Mouse (Mus musculus): Measurements from ENCODE around the gene Psmb7. TPM values are rescaled to one million over a fixed set of nuclear protein-coding genes. Genes with fewer than 3 reads are reported as not detected.

The Psmb7 gene
- polyA plus RNA-seq, 1 experiment, result 377 TPM

DNA sequence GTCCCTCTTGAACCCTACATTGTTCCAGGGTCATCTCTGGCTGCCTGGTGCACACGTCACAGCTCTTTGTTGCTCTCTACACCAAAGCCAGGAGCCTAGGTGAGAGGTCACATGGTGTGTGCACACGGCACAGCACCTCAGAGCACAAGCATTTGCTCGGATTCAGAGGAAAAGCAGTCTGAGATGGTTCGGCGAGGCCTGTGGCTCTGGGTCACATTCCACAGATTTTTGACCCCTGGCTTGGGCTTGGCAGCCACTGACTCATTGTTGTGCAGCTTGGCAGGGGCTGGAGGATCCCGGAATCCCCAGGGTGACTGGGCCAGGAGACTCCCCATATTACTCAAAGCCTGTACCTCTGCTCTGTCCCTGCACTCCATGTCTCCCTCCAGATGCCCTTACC lies 97.7 kb downstream of the Psmb7 start:
- H3K4me3 ChIP-seq (ENCODE audit: insufficient read depth, poor library complexity, severe bottlenecking), result no peak overlapping the region
- H3K27me3 ChIP-seq (ENCODE audit: control insufficient read depth, insufficient read depth, insufficient read length), result no peaks in the 10 kb centered on the region
- no peak overlapping the region for H3ac ChIP-seq (ENCODE audit: control insufficient read depth, insufficient read length, low read depth)
- H3K79me3 ChIP-seq (ENCODE audit: low read depth), result peaks cover 50% of the 10 kb centered on the region
- H3K79me2 ChIP-seq (ENCODE audit: control insufficient read depth, insufficient read depth), result peaks cover 94% of the 10 kb centered on the region
- TF ChIP-seq FOSL1 (IDR thresholded peaks at IDR 0.05; ENCODE audit: insufficient read depth, low read length, poor library complexity, severe bottlenecking), result peak; percentile 60
- no peak for TF ChIP-seq CTCF (IDR thresholded peaks at IDR 0.05; ENCODE audit: control insufficient read depth, insufficient read depth, insufficient read length)
- peak; percentile 14 for TF ChIP-seq MYOD1 (IDR thresholded peaks at IDR 0.05; ENCODE audit: control insufficient read depth, insufficient read length, low read depth)
- peak; percentile 94 for TF ChIP-seq USF1 (IDR thresholded peaks at IDR 0.05; ENCODE audit: low read depth)
- TF ChIP-seq MAX (IDR thresholded peaks at IDR 0.05), result peak; percentile 82
- TF ChIP-seq MYOG (IDR thresholded peaks at IDR 0.05; ENCODE audit: control insufficient read depth, extremely low read depth, insufficient read length), result no peak
- H3K36me3 ChIP-seq (ENCODE audit: control insufficient read depth, insufficient read depth), result peaks cover 7% of the 10 kb centered on the region

GRCm38 (mm10) chr2:38545706-38546105 lies 98.2 kb downstream of the Psmb7 start:
- TF ChIP-seq CEBPB (IDR thresholded peaks at IDR 0.05; ENCODE audit: low read depth) (no peak), CTCF (IDR thresholded peaks at IDR 0.05; ENCODE audit: control insufficient read depth, insufficient read depth, insufficient read length) (no peak), MYOD1 (IDR thresholded peaks at IDR 0.05; ENCODE audit: control insufficient read depth, insufficient read length, low read depth) (no peak), FOSL1 (IDR thresholded peaks at IDR 0.05; ENCODE audit: insufficient read depth, low read length, poor library complexity, severe bottlenecking) (no peak), USF1 (IDR thresholded peaks at IDR 0.05; ENCODE audit: low read depth) (no peak), MYOG (IDR thresholded peaks at IDR 0.05; ENCODE audit: control insufficient read depth, extremely low read depth, insufficient read length) (no peak), MAX (IDR thresholded peaks at IDR 0.05) (no peak)
- peaks cover 94% of the 10 kb centered on the region for H3K79me2 ChIP-seq (ENCODE audit: control insufficient read depth, insufficient read depth)

DNA sequence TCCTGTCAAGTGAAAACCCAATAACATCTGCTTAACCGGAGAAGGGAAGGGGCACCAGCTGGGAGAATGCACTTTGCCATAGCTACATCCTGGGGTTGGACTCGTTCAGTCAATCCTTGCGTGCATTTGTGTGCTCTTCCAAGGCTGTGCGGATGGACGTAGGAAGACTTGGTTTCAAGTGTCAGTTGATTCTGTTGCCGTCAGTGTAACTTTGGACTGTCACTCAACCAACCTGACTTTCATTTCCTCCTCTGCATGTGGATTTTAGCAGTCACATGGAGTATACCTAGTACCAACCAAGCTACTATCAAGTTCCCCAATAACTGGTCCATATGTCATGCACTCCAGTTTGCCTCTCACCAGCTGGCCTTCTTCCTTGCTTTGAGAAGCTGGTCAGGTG lies 98.9 kb downstream of the Psmb7 start:
- no peak overlapping the region for H3ac ChIP-seq (ENCODE audit: control insufficient read depth, insufficient read length, low read depth)
- H3K79me3 ChIP-seq (ENCODE audit: low read depth), result peaks cover 56% of the 10 kb centered on the region
- peaks cover 94% of the 10 kb centered on the region for H3K79me2 ChIP-seq (ENCODE audit: control insufficient read depth, insufficient read depth)
- no peak overlapping the region for H3K4me3 ChIP-seq (ENCODE audit: insufficient read depth, poor library complexity, severe bottlenecking)
- no peaks in the 10 kb centered on the region for H3K27me3 ChIP-seq (ENCODE audit: control insufficient read depth, insufficient read depth, insufficient read length)
- H3K36me3 ChIP-seq (ENCODE audit: control insufficient read depth, insufficient read depth), result no peaks in the 10 kb centered on the region
- no peak for TF ChIP-seq MYOD1 (IDR thresholded peaks at IDR 0.05; ENCODE audit: control insufficient read depth, insufficient read length, low read depth)
- TF ChIP-seq MAX (IDR thresholded peaks at IDR 0.05), result no peak
- TF ChIP-seq CTCF (IDR thresholded peaks at IDR 0.05; ENCODE audit: control insufficient read depth, insufficient read depth, insufficient read length), result no peak

More at GRCm38 (mm10) chr2:38545706-38546105, 98.2 kb downstream of the Psmb7 start:
- Histone ChIP-seq H3K27me3 (ENCODE audit: control insufficient read depth, insufficient read depth, insufficient read length) (no peaks in the 10 kb centered on the region), H3K4me3 (ENCODE audit: insufficient read depth, poor library complexity, severe bottlenecking) (no peak overlapping the region), H3K79me3 (ENCODE audit: low read depth) (peaks cover 52% of the 10 kb centered on the region), H3ac (ENCODE audit: control insufficient read depth, insufficient read length, low read depth) (no peak overlapping the region), H3K36me3 (ENCODE audit: control insufficient read depth, insufficient read depth) (peaks cover 2% of the 10 kb centered on the region)

DNA sequence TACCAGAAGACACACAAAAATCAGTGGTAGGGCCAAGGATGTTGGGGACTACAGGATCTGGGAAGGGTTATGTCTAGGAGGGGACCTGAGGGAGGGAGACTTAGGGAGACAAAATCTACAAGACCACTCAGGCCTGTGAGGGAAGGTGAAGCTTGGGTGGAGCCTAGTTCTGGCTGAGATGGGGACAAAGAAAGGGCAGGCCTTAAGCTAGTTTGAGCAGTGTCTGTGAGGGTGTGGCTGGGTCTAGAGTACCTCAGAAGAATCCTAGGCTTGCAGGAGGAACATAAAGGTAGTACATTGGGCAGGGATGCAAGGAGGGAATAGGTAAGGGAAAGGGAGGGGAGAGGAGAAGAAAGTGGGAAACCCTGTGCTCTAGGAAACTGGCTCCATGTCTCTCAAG lies 99.5 kb downstream of the Psmb7 start:
- H3ac ChIP-seq (ENCODE audit: control insufficient read depth, insufficient read length, low read depth), result no peak overlapping the region
- no peaks in the 10 kb centered on the region for H3K27me3 ChIP-seq (ENCODE audit: control insufficient read depth, insufficient read depth, insufficient read length)
- no peaks in the 10 kb centered on the region for H3K36me3 ChIP-seq (ENCODE audit: control insufficient read depth, insufficient read depth)
- H3K79me2 ChIP-seq (ENCODE audit: control insufficient read depth, insufficient read depth), result peaks cover 94% of the 10 kb centered on the region
- H3K4me3 ChIP-seq (ENCODE audit: insufficient read depth, poor library complexity, severe bottlenecking), result no peak overlapping the region
- H3K79me3 ChIP-seq (ENCODE audit: low read depth), result peaks cover 54% of the 10 kb centered on the region
- TF ChIP-seq MAX (IDR thresholded peaks at IDR 0.05) (no peak), CTCF (IDR thresholded peaks at IDR 0.05; ENCODE audit: control insufficient read depth, insufficient read depth, insufficient read length) (no peak), USF1 (IDR thresholded peaks at IDR 0.05; ENCODE audit: low read depth) (no peak), MYOD1 (IDR thresholded peaks at IDR 0.05; ENCODE audit: control insufficient read depth, insufficient read length, low read depth) (no peak), MYOG (IDR thresholded peaks at IDR 0.05; ENCODE audit: control insufficient read depth, extremely low read depth, insufficient read length) (no peak), FOSL1 (IDR thresholded peaks at IDR 0.05; ENCODE audit: insufficient read depth, low read length, poor library complexity, severe bottlenecking) (no peak), CEBPB (IDR thresholded peaks at IDR 0.05; ENCODE audit: low read depth) (no peak)

DNA sequence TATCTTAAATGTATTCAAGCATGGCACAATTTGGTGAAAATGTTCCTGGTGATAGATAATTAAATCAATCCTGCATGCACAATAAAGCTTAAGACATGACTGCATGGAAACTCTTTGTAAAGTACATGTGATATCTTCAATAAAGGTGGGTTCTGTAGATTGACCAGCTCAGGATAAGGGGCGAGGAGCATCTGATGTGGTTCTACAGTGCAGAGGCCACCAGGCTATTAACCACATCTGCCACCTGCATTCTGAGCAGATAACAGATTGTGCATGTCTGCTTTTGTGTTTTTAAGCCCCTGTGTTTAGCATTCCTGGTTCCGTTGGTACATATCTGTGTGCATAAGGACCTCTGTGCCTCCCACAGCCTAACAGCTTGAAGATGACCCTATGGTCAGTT lies 100.7 kb downstream of the Psmb7 start:
- no peaks in the 10 kb centered on the region for H3K27me3 ChIP-seq (ENCODE audit: control insufficient read depth, insufficient read depth, insufficient read length)
- H3K79me2 ChIP-seq (ENCODE audit: control insufficient read depth, insufficient read depth), result peaks cover 94% of the 10 kb centered on the region
- no peak for TF ChIP-seq MAX (IDR thresholded peaks at IDR 0.05)
- no peak overlapping the region for H3K4me3 ChIP-seq (ENCODE audit: insufficient read depth, poor library complexity, severe bottlenecking)
- H3K36me3 ChIP-seq (ENCODE audit: control insufficient read depth, insufficient read depth), result no peaks in the 10 kb centered on the region
- H3ac ChIP-seq (ENCODE audit: control insufficient read depth, insufficient read length, low read depth), result no peak overlapping the region
- H3K79me3 ChIP-seq (ENCODE audit: low read depth), result peaks cover 57% of the 10 kb centered on the region

DNA sequence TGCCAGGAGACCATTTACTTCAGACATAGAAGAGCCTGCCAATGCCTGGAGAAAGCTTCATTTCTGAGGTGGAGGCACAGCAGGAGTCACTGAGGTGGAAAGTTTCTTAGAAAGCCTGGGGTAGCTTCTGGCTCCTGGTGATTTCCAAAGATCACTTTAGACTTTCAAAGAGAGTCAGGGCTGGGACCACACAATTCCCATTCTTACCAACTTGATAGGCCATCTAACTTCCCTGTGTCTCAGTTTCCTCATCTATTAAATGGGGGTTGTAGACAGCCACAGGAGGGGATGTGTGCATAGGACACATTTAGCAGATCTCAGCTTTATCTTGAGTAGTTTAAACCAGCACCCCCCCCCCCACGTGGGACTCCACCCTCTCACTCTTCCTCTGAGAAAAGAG lies 101.5 kb downstream of the Psmb7 start:
- peaks cover 4% of the 10 kb centered on the region for H3K36me3 ChIP-seq (ENCODE audit: control insufficient read depth, insufficient read depth)
- H3K27me3 ChIP-seq (ENCODE audit: control insufficient read depth, insufficient read depth, insufficient read length), result no peaks in the 10 kb centered on the region
- no peak overlapping the region for H3K4me3 ChIP-seq (ENCODE audit: insufficient read depth, poor library complexity, severe bottlenecking)
- no peak overlapping the region for H3ac ChIP-seq (ENCODE audit: control insufficient read depth, insufficient read length, low read depth)
- TF ChIP-seq USF1 (IDR thresholded peaks at IDR 0.05; ENCODE audit: low read depth), result no peak
- peaks cover 57% of the 10 kb centered on the region for H3K79me3 ChIP-seq (ENCODE audit: low read depth)
- H3K79me2 ChIP-seq (ENCODE audit: control insufficient read depth, insufficient read depth), result peaks cover 94% of the 10 kb centered on the region

All from C2C12 (cell line).